8 mouse cellular contexts compared by ENCODE assay signal in the genomic region with DNA sequence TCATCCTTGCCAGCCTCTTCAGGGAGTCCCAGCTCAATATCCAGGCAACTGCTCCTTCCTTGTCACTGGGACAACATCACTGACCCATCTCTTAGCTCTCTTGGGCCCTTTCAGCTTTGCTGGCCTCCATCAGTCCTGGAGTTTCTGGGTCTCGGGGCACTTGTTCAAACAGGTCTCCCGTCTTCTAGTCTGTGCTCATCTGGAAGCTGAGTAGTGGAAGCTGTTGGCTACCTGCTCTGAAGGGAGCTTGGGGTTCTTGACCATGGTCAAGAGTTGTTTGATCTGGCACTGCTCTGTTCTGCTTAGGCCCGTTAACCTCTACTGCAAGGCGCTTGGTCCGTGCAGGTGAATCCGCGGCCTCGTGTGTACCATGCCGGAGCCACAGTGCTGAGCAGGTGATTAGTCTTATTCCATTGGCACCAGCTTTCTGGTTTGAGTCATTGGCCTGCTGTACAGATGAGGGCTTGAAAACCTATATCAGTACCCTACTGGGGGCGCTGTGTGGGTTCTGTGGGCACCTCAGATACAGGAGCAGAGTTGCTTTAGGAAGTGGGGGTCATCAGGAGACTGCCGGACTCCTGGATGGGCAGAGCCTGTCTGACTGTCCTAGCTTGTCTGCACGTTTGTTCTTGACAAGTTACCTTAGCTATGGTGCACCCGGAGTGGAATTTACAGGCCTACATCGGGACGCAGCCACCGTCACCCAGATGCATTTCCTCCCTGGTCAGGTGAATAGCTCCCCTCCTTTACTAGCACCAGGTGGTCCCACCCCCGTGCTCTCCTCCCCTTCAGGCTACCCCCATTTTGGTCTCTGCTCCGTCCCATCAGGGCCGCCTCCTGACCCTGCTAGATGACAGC. TPM values are rescaled to one million over a fixed set of nuclear protein-coding genes. Genes with fewer than 3 reads are reported as not detected.
DNase-seq lines count a peak whose midpoint lies in the region; TF ChIP-seq lines count a peak whose summit lies in the region.

No protein-coding gene starts in this region.

- peak; percentile 2 for DNase-seq in adrenal gland, adult 2 months
- no peak for DNase-seq in adrenal gland, postnatal 25 days
- peak; percentile 2 for DNase-seq in kidney, adult 11 months
- DNase-seq in kidney, adult 2 months, result no peak
- peak; percentile 1 to 3 for DNase-seq in right cerebral cortex, adult 2 months (ENCODE audit: low spot score in 2 of 2)
- no peak for DNase-seq in right cerebral cortex, postnatal 14 days
- peak; percentile 6 for DNase-seq in layer of hippocampus, adult 9-11 months
- DNase-seq in thymus, adult 18-20 months, result no peak

- TF ChIP-seq POLR2A in kidney, adult 2 months (IDR thresholded peaks at IDR 0.05; ENCODE audit: low read depth, low read length), result no peak

- no peaks in the 10 kb centered on the region for H3K36me3 ChIP-seq in kidney, adult 2 months (ENCODE audit: control insufficient read depth, insufficient read depth, low read length)

- no peak overlapping the region for H3K27ac ChIP-seq in kidney, adult 2 months (ENCODE audit: insufficient read depth, low read depth, low read length)

- WGBS in kidney, adult 2 months, result 94% methylated on average over 19 of the region's 19 CpGs

- H3K4me3 ChIP-seq in kidney, adult 2 months (ENCODE audit: insufficient read depth, low read depth, low read length), result no peak overlapping the region

- no peaks in the 10 kb centered on the region for H3K27me3 ChIP-seq in kidney, adult 2 months (replicated peaks; ENCODE audit: control insufficient read depth, insufficient read depth, low read length)

- H3K4me1 ChIP-seq in kidney, adult 2 months (ENCODE audit: control insufficient read depth, insufficient read depth, low read length), result peaks cover 6% of the 10 kb centered on the region

- TF ChIP-seq CTCF in kidney, adult 2 months (conservative IDR thresholded peaks at IDR 0.05; ENCODE audit: insufficient read depth, insufficient read length, low read depth, low read length), result no peak

RNA-seq across cellular contexts. Expression of a gene that starts 4.7 kb away (rescaled TPM):
- 10 to 100 TPM; 19.5 to 26.5 TPM for total RNA-seq in adrenal gland, adult 2 months (2021)
- polyA plus RNA-seq in adrenal gland, adult 2 months (2012; rRNA removed), result 59.4 and 62.5 TPM in 2 replicates
- total RNA-seq in adrenal gland, postnatal 25 days (2021), result 25.6 and 28.6 TPM in 2 replicates
- 26.2 and 30.6 TPM in 2 replicates for polyA plus RNA-seq in kidney, adult 2 months (2012; rRNA removed)

RNA-seq across cellular contexts. Expression of a gene that starts 22.8 kb away (rescaled TPM):
- total RNA-seq in adrenal gland, adult 2 months (2021), result 100 to 1,000 TPM; 149 to 186 TPM
- 271 and 327 TPM in 2 replicates for polyA plus RNA-seq in adrenal gland, adult 2 months (2012; rRNA removed)
- total RNA-seq in adrenal gland, postnatal 25 days (2021), result 167 and 175 TPM in 2 replicates
- polyA plus RNA-seq in kidney, adult 2 months (2012; rRNA removed), result 164 and 176 TPM in 2 replicates

RNA-seq across cellular contexts. Expression of a gene that starts 23.9 kb away (rescaled TPM):
- 10 to 100 TPM; 26.0 to 41.6 TPM for total RNA-seq in adrenal gland, adult 2 months (2021)
- 47.2 and 50.1 TPM in 2 replicates for polyA plus RNA-seq in adrenal gland, adult 2 months (2012; rRNA removed)
- 39.8 and 45.0 TPM in 2 replicates for total RNA-seq in adrenal gland, postnatal 25 days (2021)
- 16.9 and 17.9 TPM in 2 replicates for polyA plus RNA-seq in kidney, adult 2 months (2012; rRNA removed)

Comparison
In these comparisons a context has a peak if more than half of its experiments do, and no peak if none do; other contexts are left out.
1. DNase-seq: peak in adrenal gland, adult 2 months (single experiment), kidney, adult 11 months (single experiment), right cerebral cortex, adult 2 months (2 of 2) and layer of hippocampus, adult 9-11 months (single experiment); none in adrenal gland, postnatal 25 days (single experiment), kidney, adult 2 months (single experiment), right cerebral cortex, postnatal 14 days (single experiment) and thymus, adult 18-20 months (0 of 2).